Mouse (Mus musculus): ENCODE results near the gene Mxd1.

The Mxd1 gene

GRCm38 (mm10) chr6:86646143-86646542 is 22.8 kb downstream of the Mxd1 start:
- DNase-seq (ENCODE audit: low spot score in 2 of 2): no peak

- peak; percentile 21 to 54 for DNase-seq (ENCODE audit: low spot score in 2 of 2)
These were observed 23.4 kb downstream of the Mxd1 start for GRCm38 (mm10) chr6:86645551-86645950.

GRCm38 (mm10) chr6:86644775-86645400 is 24.1 kb downstream of the Mxd1 start:
- peak in 1 of 2 experiments; percentile 34 for DNase-seq (ENCODE audit: low spot score in 2 of 2)

- DNase-seq (ENCODE audit: low spot score in 2 of 2): no peak
These were observed 27.2 kb downstream of the Mxd1 start for GRCm38 (mm10) chr6:86641716-86642115.

- no peak for DNase-seq (ENCODE audit: low spot score in 2 of 2)
These were observed 28.2 kb downstream of the Mxd1 start for GRCm38 (mm10) chr6:86640776-86641175.

- no peak for DNase-seq (ENCODE audit: low spot score in 2 of 2)
These were observed 28.8 kb downstream of the Mxd1 start for GRCm38 (mm10) chr6:86640161-86640560.

- DNase-seq (ENCODE audit: low spot score in 2 of 2): no peak
These were observed 29.5 kb downstream of the Mxd1 start for GRCm38 (mm10) chr6:86639180-86640160.

GRCm38 (mm10) chr6:86638434-86638833 is 30.5 kb downstream of the Mxd1 start:
- DNase-seq (ENCODE audit: low spot score in 2 of 2): no peak

- no peak for DNase-seq (ENCODE audit: low spot score in 2 of 2)
These were observed 31.1 kb downstream of the Mxd1 start for GRCm38 (mm10) chr6:86637860-86638259.

GRCm38 (mm10) chr6:86637171-86637835 is 31.7 kb downstream of the Mxd1 start:
- no peak for DNase-seq (ENCODE audit: low spot score in 2 of 2)

GRCm38 (mm10) chr6:86636495-86636894 is 32.5 kb downstream of the Mxd1 start:
- DNase-seq (ENCODE audit: low spot score in 2 of 2): no peak

GRCm38 (mm10) chr6:86630141-86630540 is 38.8 kb downstream of the Mxd1 start:
- DNase-seq (ENCODE audit: low spot score in 2 of 2): no peak

- DNase-seq (ENCODE audit: low spot score in 2 of 2): no peak
These were observed 41.0 kb downstream of the Mxd1 start, which contains the start of gene Asprv1 for GRCm38 (mm10) chr6:86627946-86628345. Gene Asprv1, plus strand, starts transcription at chr6:86628164.

GRCm38 (mm10) chr6:86624074-86625030 is 44.6 kb downstream of the Mxd1 start:
- DNase-seq (ENCODE audit: low spot score in 2 of 2): no peak

GRCm38 (mm10) chr6:86623201-86623600 is 45.8 kb downstream of the Mxd1 start:
- no peak for DNase-seq (ENCODE audit: low spot score in 2 of 2)

GRCm38 (mm10) chr6:86615301-86615700 is 53.7 kb downstream of the Mxd1 start:
- DNase-seq (ENCODE audit: low spot score in 2 of 2): peak; percentile 59 to 77

GRCm38 (mm10) chr6:86610714-86611113 is 58.2 kb downstream of the Mxd1 start:
- no peak for DNase-seq (ENCODE audit: low spot score in 2 of 2)

- peak; percentile 74 to 88 for DNase-seq (ENCODE audit: low spot score in 2 of 2)
These were observed 59.7 kb downstream of the Mxd1 start for GRCm38 (mm10) chr6:86609235-86609634.

- DNase-seq (ENCODE audit: low spot score in 2 of 2): peak; percentile 75 to 88
These were observed 61.5 kb downstream of the Mxd1 start for GRCm38 (mm10) chr6:86607471-86607870.

- peak; percentile 46 to 63 for DNase-seq (ENCODE audit: low spot score in 2 of 2)
These were observed 62.7 kb downstream of the Mxd1 start for GRCm38 (mm10) chr6:86606289-86606688.

GRCm38 (mm10) chr6:86605260-86605659 is 63.7 kb downstream of the Mxd1 start:
- DNase-seq (ENCODE audit: low spot score in 2 of 2): peak; percentile 40 to 48
